Mouse (Mus musculus): ENCODE results near the gene Smarcd2. TPM values are rescaled to one million over a fixed set of nuclear protein-coding genes. Genes with fewer than 3 reads are reported as not detected.

The Smarcd2 gene
- 18.7 and 22.3 TPM in 2 replicates for polyA plus RNA-seq (2012; ENCODE audit: insufficient read depth, insufficient read length, missing spikeins)

DNA sequence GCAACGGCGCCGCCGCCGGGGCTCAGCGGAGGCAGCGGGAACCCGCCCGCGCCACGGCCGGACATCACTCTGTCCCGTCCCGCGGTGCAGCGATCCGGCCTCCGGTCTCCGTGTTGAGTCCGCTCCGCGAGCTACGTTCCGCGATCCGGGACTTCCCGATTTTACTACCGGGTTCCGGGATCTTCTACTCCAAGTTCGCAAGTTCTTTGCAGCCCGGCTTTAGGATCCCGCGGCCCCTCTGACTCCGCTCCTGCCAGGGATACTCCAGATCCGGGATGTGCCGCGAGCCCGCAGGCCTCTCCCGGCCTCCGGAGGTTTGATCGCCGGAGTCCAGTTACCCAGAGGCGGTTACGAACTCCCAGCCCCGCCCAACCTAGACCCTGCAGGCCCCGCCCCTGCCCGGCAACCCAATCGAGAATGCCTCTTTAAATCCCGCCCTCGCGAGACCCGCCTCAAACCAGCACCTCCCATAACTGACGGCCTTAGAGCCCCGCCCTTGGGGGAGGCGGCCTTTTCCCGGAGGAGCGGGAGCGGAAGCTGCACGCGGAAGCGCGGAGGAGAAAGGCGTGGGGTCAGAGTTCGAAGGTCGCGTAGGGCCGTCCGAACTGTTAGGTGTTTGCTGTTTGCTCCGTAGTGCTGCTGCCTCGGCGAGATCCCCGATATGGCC lies at the start of gene Smarcd2:
TSS of gene Smarcd2 (minus strand) at position 329 of the 667 bp plus-strand sequence.
- H3K4me3 ChIP-seq (ENCODE audit: insufficient read depth, low read depth, low read length): peak within 1 kb of the TSS; percentile 93
- peak within 1 kb of the TSS; percentile 91 for H3K27ac ChIP-seq (replicated peaks; ENCODE audit: low read depth, low read length)
- peaks cover 22% of the 10 kb centered on the region for H3K4me1 ChIP-seq (ENCODE audit: control insufficient read depth, insufficient read depth, insufficient read length, low read length)

DNA sequence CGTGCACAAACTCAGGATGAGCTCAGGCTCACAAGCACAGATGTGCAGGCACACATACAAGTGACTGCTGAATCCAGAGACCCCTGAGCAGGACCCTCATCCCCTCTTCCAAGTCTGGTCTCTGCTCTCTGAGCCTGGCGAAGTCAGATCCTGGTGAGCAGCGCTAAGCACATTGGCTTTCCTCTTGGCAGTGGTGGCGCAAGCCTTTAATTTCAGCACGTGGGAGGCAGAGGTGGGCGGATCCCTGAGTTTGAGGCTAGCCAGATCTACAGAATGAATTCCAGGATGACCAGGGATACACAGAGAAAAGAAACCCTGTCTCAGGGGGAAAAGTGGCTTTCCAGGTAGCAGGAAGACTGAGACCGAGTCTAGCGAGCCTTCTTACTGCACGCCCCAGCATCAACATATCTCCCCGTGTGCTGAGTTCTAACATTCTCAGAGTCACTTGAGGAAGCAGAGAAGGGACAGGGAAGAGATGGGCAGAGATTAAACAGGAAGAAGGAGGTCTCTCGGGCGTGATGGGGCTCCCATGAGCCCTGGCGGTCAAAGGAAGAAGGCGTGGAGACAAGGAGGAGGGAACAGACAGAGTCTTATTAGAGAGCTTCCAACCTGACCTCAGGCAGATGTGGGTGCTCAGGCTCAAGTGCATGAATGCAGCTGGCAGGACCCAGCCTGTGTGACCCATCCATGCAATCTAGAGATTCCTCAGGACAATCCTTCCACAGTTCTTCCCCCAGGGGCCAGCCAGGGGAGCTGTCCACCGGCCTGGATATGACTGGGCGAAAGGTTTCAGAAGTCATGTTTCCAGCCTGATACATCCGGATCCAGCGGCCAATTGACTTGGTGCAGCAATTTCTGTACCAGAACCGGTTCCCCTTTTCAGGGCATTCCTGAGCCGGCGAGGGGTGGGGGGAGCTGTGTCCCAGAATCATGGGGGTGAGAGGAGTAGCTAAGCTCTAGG lies 45.9 kb upstream of the Smarcd2 start:
- H3K4me3 ChIP-seq (ENCODE audit: insufficient read depth, low read depth, low read length): peak overlapping the region; percentile 24
- peak overlapping the region; percentile 48 for H3K27ac ChIP-seq (replicated peaks; ENCODE audit: low read depth, low read length)
- H3K4me1 ChIP-seq (ENCODE audit: control insufficient read depth, insufficient read depth, insufficient read length, low read length): peaks cover 4% of the 10 kb centered on the region

DNA sequence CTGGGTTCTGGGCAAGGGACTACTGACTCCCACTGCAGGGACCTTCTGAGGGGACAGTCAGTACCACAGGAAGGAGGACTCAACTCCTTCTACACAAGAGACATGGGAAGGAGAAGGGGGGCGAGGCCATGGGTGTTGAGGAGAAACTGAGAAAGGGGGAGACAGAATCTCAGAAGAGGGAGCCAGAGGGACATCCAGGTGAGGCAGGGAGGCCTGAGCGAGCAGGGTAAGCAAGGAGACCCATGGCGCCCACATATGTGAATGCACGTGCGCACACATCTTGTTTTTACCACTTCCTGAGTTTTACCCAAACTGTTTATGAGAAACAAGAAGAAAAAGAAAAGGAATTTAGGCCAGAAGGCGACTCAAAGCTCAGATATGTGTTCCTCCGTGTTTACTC lies 45.0 kb upstream of the Smarcd2 start:
- Histone ChIP-seq H3K4me3 (ENCODE audit: insufficient read depth, low read depth, low read length) (no peak overlapping the region), H3K4me1 (ENCODE audit: control insufficient read depth, insufficient read depth, insufficient read length, low read length) (peaks cover 4% of the 10 kb centered on the region), H3K27ac (replicated peaks; ENCODE audit: low read depth, low read length) (no peak overlapping the region)

GRCm38 (mm10) chr11:106316416-106316815 lies 43.6 kb upstream of the Smarcd2 start:
- Histone ChIP-seq H3K4me1 (ENCODE audit: control insufficient read depth, insufficient read depth, insufficient read length, low read length) (peaks cover 4% of the 10 kb centered on the region), H3K27ac (replicated peaks; ENCODE audit: low read depth, low read length) (no peak overlapping the region), H3K4me3 (ENCODE audit: insufficient read depth, low read depth, low read length) (no peak overlapping the region)

- peaks cover 4% of the 10 kb centered on the region for H3K4me1 ChIP-seq (ENCODE audit: control insufficient read depth, insufficient read depth, insufficient read length, low read length)
- H3K27ac ChIP-seq (replicated peaks; ENCODE audit: low read depth, low read length): no peak within 1 kb of the TSS
- H3K4me3 ChIP-seq (ENCODE audit: insufficient read depth, low read depth, low read length): 0 out of 2 replicates have a peak within 1 kb of the TSS, but pooled peaks have one; percentile 6
These were observed 41.6 kb upstream of the Smarcd2 start, which contains the start of gene Cd79b for GRCm38 (mm10) chr11:106314333-106314812. Gene Cd79b, minus strand, starts transcription at chr11:106314762.

DNA sequence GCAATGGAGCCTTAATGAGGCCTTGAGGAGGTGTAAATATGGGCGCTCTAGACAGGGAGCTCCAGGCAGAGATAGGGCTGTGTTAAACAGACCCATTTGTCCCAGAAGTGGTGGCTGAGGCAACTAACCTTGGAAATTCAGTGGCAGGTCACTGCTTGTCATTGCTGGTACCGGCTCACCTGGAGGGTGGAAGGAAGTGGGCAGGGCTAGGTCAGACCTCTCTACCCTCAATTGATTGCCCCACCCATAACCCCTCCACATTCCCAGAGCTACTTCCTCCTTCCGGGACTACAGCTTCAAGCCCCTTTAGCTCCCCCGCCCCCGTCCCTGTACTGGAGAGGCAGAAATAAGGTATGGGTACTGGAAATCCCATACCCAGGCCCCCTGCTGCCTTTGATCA lies 40.8 kb upstream of the Smarcd2 start:
- H3K4me3 ChIP-seq (ENCODE audit: insufficient read depth, low read depth, low read length): no peak overlapping the region
- H3K4me1 ChIP-seq (ENCODE audit: control insufficient read depth, insufficient read depth, insufficient read length, low read length): no peaks in the 10 kb centered on the region
- no peak overlapping the region for H3K27ac ChIP-seq (replicated peaks; ENCODE audit: low read depth, low read length)

GRCm38 (mm10) chr11:106310123-106310522 lies 37.4 kb upstream of the Smarcd2 start:
- H3K4me1 ChIP-seq (ENCODE audit: control insufficient read depth, insufficient read depth, insufficient read length, low read length): no peaks in the 10 kb centered on the region

GRCm38 (mm10) chr11:106308162-106308561 lies 35.4 kb upstream of the Smarcd2 start:
- Histone ChIP-seq H3K4me3 (ENCODE audit: insufficient read depth, low read depth, low read length) (no peak overlapping the region), H3K4me1 (ENCODE audit: control insufficient read depth, insufficient read depth, insufficient read length, low read length) (no peaks in the 10 kb centered on the region), H3K27ac (replicated peaks; ENCODE audit: low read depth, low read length) (no peak overlapping the region)

More at GRCm38 (mm10) chr11:106310123-106310522, 37.4 kb upstream of the Smarcd2 start:
- Histone ChIP-seq H3K4me3 (ENCODE audit: insufficient read depth, low read depth, low read length) (no peak overlapping the region), H3K27ac (replicated peaks; ENCODE audit: low read depth, low read length) (no peak overlapping the region)

DNA sequence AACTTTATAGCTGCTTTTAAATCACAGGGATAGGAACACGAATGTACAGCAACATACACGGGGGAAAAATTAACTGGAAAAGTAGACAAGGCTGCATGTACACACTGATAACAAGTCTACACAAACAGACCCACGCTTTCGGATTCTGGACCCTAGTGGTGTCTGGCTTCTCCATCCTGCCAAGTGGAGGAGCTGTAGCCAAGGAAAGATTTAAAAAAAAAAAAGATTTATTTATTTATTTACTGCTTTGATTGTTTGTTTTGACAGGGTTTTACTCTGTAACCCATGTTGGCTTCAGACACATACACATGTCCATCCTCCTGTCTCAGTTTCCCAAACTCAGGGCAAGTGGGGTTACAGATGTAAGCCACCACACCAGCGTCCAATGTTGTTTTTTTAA lies 34.7 kb upstream of the Smarcd2 start:
- Histone ChIP-seq H3K4me3 (ENCODE audit: insufficient read depth, low read depth, low read length) (no peak overlapping the region), H3K4me1 (ENCODE audit: control insufficient read depth, insufficient read depth, insufficient read length, low read length) (no peaks in the 10 kb centered on the region), H3K27ac (replicated peaks; ENCODE audit: low read depth, low read length) (no peak overlapping the region)

GRCm38 (mm10) chr11:106306758-106307157 lies 34.0 kb upstream of the Smarcd2 start:
- Histone ChIP-seq H3K4me3 (ENCODE audit: insufficient read depth, low read depth, low read length) (no peak overlapping the region), H3K4me1 (ENCODE audit: control insufficient read depth, insufficient read depth, insufficient read length, low read length) (no peaks in the 10 kb centered on the region), H3K27ac (replicated peaks; ENCODE audit: low read depth, low read length) (no peak overlapping the region)

- H3K4me3 ChIP-seq (ENCODE audit: insufficient read depth, low read depth, low read length): no peak overlapping the region
- H3K27ac ChIP-seq (replicated peaks; ENCODE audit: low read depth, low read length): no peak overlapping the region
- H3K4me1 ChIP-seq (ENCODE audit: control insufficient read depth, insufficient read depth, insufficient read length, low read length): no peaks in the 10 kb centered on the region
These were observed 33.3 kb upstream of the Smarcd2 start for GRCm38 (mm10) chr11:106306065-106306385.

DNA sequence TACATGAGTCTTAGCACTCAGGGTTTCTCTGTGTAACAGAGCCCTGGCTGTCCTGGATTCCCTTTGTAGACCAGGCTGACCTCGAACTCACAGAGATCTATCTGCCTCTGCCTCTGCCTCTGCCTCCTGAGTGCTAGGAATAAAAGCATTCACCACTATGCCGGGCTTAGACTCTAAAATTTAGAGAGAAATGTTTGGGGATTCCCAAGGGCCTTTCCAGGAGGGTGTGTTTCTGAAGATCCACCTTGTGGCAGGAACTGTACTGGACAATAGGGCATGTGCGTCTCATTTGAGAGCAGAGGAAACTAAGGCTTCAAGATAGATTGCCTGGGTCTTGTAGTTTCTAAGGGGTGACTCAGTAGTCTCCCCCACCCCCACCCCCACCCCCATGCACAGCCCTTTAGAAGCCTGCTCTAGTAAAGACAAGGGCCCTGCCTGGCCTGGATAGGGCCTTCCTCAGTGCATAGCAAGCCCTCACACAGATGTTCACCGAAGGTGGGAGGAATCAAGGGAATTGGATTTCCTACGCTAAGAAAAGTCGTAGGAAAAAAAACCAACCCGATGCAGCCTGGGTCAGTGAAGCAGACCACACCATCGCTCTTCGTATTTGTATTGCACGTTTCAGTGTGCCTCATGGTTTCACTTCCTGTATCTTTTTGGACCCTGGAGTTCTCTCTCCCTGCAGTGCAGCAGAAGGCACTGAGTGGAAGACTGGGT lies 32.7 kb upstream of the Smarcd2 start:
- Histone ChIP-seq H3K4me3 (ENCODE audit: insufficient read depth, low read depth, low read length) (no peak overlapping the region), H3K27ac (replicated peaks; ENCODE audit: low read depth, low read length) (no peak overlapping the region), H3K4me1 (ENCODE audit: control insufficient read depth, insufficient read depth, insufficient read length, low read length) (no peaks in the 10 kb centered on the region)

- no peak overlapping the region for H3K27ac ChIP-seq (replicated peaks; ENCODE audit: low read depth, low read length)
- no peaks in the 10 kb centered on the region for H3K4me1 ChIP-seq (ENCODE audit: control insufficient read depth, insufficient read depth, insufficient read length, low read length)
These were observed 29.9 kb upstream of the Smarcd2 start for GRCm38 (mm10) chr11:106302634-106303033.

GRCm38 (mm10) chr11:106301765-106302164 lies 29.0 kb upstream of the Smarcd2 start, which contains the start of gene Gh:
Gene Gh, minus strand, starts transcription at chr11:106301865.
- Histone ChIP-seq H3K4me1 (ENCODE audit: control insufficient read depth, insufficient read depth, insufficient read length, low read length) (no peaks in the 10 kb centered on the region), H3K4me3 (ENCODE audit: insufficient read depth, low read depth, low read length) (no peak within 1 kb of the TSS), H3K27ac (replicated peaks; ENCODE audit: low read depth, low read length) (no peak within 1 kb of the TSS)

More at GRCm38 (mm10) chr11:106302634-106303033, 29.9 kb upstream of the Smarcd2 start:
- no peak overlapping the region for H3K4me3 ChIP-seq (ENCODE audit: insufficient read depth, low read depth, low read length)

- Histone ChIP-seq H3K4me1 (ENCODE audit: control insufficient read depth, insufficient read depth, insufficient read length, low read length) (no peaks in the 10 kb centered on the region), H3K4me3 (ENCODE audit: insufficient read depth, low read depth, low read length) (no peak overlapping the region), H3K27ac (replicated peaks; ENCODE audit: low read depth, low read length) (no peak overlapping the region)
These were observed 19.1 kb upstream of the Smarcd2 start for GRCm38 (mm10) chr11:106291861-106292260.
